Mouse (Mus musculus): ENCODE data around the gene Smoc1.

Gene Smoc1

GRCm38 (mm10) chr12:81024407-81024806, 2.2 kb upstream of the Smoc1 start:
- no peak for DNase-seq (ENCODE audit: low read depth, low spot score)

GRCm38 (mm10) chr12:81024993-81025392, 1.6 kb upstream of the Smoc1 start:
- DNase-seq (ENCODE audit: low read depth, low spot score) = no peak

GRCm38 (mm10) chr12:81026995-81027942, 661 bp downstream of the Smoc1 start:
- no peak for DNase-seq (ENCODE audit: low read depth, low spot score)

GRCm38 (mm10) chr12:81028291-81028920, 1.8 kb downstream of the Smoc1 start:
- no peak for DNase-seq (ENCODE audit: low read depth, low spot score)

GRCm38 (mm10) chr12:81029731-81030130, 3.1 kb downstream of the Smoc1 start:
- no peak for DNase-seq (ENCODE audit: low read depth, low spot score)

GRCm38 (mm10) chr12:81031579-81031978, 5.0 kb downstream of the Smoc1 start:
- no peak for DNase-seq (ENCODE audit: low read depth, low spot score)

- DNase-seq (ENCODE audit: low read depth, low spot score) = no peak
Observed at GRCm38 (mm10) chr12:81033389-81034041, 6.9 kb downstream of the Smoc1 start.

- no peak for DNase-seq (ENCODE audit: low read depth, low spot score)
Observed at GRCm38 (mm10) chr12:81034042-81034417, 7.4 kb downstream of the Smoc1 start.

GRCm38 (mm10) chr12:81035850-81036249, 9.2 kb downstream of the Smoc1 start:
- DNase-seq (ENCODE audit: low read depth, low spot score) = no peak

GRCm38 (mm10) chr12:81043616-81044015, 17.0 kb downstream of the Smoc1 start:
- no peak for DNase-seq (ENCODE audit: low read depth, low spot score)

- DNase-seq (ENCODE audit: low read depth, low spot score) = no peak
Observed at GRCm38 (mm10) chr12:81046926-81047325, 20.3 kb downstream of the Smoc1 start.

- DNase-seq (ENCODE audit: low read depth, low spot score) = no peak
Observed at GRCm38 (mm10) chr12:81049661-81050060, 23.1 kb downstream of the Smoc1 start.

- no peak for DNase-seq (ENCODE audit: low read depth, low spot score)
Observed at GRCm38 (mm10) chr12:81055000-81055705, 28.5 kb downstream of the Smoc1 start.

GRCm38 (mm10) chr12:81055811-81056210, 29.2 kb downstream of the Smoc1 start:
- no peak for DNase-seq (ENCODE audit: low read depth, low spot score)

GRCm38 (mm10) chr12:81057619-81058018, 31.0 kb downstream of the Smoc1 start:
- no peak for DNase-seq (ENCODE audit: low read depth, low spot score)

GRCm38 (mm10) chr12:81058561-81058960, 32.0 kb downstream of the Smoc1 start:
- no peak for DNase-seq (ENCODE audit: low read depth, low spot score)

GRCm38 (mm10) chr12:81061831-81062361, 35.3 kb downstream of the Smoc1 start:
- no peak for DNase-seq (ENCODE audit: low read depth, low spot score)

GRCm38 (mm10) chr12:81063336-81063955, 36.8 kb downstream of the Smoc1 start:
- DNase-seq (ENCODE audit: low read depth, low spot score) = no peak

- DNase-seq (ENCODE audit: low read depth, low spot score) = no peak
Observed at GRCm38 (mm10) chr12:81074139-81074538, 47.5 kb downstream of the Smoc1 start.

- no peak for DNase-seq (ENCODE audit: low read depth, low spot score)
Observed at GRCm38 (mm10) chr12:81074941-81075340, 48.3 kb downstream of the Smoc1 start.
